Mouse (Mus musculus): Measurements from ENCODE around the gene Mob1b.

Mob1b gene

DNA sequence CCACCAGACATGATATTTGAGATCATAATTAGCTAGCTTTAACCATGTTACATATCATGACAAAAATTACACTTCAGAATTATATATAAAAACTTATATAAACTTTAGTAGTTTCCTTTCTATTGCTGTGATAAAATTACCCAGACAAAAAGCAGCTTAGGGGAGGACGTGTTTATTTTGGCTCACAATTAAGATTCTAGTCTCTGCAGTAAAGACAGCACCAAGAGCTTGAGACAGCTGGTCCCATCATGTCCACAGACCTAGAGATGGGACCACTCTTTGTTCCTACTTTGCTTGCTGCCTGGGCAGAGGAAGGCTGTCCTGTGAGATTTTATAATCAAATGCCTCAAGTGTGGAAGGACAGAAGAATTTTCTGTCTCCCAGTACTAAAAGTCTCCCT lies 64.4 kb downstream of the Mob1b start:
- no peak for DNase-seq

DNA sequence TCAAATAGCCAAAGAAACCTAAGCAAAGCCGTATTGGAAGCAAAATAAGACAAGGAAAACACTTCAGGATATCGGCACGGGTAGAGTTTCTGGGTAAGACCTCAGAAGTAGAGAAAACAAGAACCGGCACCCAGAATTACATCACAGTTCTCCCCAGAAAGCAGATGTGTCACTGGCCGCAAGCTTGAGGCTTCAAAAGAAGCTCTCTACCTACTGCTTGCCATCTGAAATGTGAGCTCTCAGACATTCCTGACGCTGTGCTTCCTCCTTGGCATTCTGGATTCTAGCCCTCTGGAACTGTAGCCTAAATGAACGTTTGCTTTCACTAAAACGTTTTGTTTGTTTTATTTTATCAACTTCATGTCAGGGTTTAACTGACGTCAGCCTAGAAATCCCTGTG lies 70.0 kb downstream of the Mob1b start:
- DNase-seq = no peak

DNA sequence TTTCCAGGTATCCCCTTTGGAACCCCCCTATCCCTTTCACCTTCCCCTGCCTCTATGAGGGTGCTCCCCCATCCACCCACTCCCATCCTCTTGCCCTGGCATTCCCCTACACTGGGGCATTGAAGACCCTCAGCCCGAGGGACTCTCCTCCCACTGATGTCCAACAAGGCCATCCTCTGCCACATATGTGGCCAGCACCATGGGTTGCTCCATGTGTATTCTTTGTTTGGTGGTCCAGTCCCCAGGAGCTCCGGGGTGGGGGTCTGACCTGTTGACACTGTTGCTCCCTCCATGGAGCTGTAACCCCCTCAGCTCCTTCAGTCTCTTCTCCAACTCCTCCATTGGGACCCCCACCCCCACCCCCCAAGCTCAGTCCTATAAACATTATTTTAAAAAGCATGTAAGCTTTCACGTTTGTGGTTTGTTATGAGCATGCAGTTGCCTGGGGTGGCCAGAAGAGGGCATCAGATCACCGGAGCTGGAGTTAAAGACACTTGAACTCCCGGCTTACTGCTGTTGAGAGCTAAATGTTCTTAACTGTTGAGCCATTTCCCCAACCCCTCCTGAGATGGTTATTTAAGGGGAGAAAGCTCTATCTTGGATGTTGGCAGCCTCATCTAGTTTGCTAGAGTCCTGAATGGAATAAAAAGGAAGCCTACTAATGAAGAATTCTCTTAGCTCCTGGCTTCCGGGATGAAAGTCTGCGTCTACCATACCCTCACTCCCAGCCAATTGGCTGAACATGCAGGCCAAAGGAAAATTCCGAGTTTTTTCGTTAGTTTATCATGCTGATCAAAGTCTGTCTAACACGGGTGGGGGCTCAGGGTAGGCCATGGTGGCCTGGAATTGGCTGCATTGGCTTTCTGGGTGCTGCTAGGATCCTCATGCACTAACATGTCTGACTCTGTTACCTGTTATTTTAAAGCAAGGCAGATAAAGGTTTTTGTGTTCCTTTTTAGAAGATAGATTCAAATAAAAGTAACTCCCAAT lies 70.9 kb downstream of the Mob1b start:
- no peak for DNase-seq

GRCm38 (mm10) chr5:88793676-88794075 lies 73.0 kb downstream of the Mob1b start:
- no peak for DNase-seq

DNA sequence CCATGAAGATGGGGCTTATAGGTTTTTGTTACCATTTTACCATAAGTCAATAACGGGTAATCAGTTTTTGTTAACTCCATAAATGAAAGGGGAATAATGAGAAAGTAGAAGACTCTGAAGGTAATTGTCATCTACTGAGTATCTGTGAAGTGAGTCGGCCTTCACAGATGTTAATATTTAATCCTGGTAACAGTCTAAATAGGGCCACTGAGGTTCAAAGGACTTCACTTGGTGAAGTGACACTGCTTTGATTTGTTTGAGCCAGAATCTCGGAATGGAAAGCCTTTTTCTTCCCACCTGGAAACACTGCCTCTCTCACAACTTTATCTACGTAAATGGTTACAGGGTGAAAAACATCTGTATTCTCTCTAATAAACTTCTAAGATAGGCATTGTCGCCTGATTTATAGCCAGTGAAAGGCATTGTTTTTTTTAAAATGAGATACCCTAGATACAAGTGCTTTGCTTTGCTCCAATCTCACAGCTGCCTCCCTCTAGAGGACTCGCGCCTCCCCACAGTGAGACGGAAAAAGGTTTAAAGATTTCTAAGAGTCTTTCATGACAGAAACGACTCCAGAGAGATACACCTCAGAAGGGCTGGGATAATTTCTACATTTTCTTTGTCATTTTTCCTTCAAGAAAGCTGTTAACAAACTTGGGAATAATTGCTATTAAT lies 75.4 kb downstream of the Mob1b start:
- no peak for DNase-seq

DNA sequence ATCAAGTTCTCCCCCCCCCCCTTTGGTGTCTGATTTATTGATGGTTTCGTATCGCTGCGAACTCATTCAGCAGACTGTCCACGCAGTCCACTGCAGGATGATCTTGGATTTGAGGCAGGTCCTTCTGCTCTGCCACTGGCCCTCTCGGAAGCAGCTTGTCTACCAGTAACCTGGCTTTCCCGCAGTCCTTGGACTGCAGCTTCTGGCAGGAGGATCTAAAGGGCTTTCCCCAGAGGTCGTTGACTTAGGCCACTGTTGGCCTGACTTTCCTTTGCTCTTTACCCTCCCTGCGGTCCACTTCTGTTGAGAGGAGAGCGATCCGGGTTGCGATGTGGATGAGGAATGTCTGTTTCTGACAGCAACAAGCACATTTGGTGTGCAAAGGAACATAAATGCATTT lies 75.9 kb downstream of the Mob1b start:
- no peak for DNase-seq

DNA sequence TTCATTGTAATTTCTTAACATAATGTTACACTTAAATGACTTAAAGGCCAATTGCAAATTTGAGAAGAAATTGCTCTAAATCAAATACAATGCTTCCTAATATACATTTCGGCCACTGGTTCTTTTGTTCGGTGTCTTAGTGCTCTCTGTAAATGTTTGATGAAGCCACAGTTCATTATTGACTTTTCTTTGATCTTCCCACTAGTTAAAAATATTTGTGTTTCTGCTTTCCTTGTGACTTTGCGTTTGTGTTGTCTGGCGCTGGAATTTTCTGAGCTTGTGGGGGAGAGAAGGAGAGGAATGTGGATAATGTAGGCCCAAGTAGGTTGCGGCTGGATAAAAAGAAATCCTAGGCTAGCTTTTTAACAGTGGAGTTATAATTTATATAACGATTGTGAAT lies 76.5 kb downstream of the Mob1b start:
- DNase-seq = no peak

DNA sequence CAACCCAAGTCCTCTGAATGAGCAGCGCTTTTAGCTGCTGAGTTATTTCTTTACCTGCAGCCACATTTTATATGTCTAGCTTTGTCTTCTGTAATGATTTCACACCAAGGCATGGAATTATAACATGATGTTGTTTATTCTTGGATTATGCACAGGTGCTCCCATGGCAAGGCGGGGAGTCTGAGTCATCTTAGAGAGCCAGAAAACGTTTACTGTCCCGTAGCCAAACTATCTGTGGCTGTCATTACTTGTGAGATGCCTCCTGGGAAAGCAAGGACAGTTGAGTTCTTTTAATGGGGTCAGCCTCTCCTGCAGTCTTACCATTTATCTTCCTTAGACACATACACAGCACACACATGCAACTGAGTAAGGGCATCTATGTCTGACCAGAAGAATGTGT lies 85.0 kb downstream of the Mob1b start:
- DNase-seq = no peak

DNA sequence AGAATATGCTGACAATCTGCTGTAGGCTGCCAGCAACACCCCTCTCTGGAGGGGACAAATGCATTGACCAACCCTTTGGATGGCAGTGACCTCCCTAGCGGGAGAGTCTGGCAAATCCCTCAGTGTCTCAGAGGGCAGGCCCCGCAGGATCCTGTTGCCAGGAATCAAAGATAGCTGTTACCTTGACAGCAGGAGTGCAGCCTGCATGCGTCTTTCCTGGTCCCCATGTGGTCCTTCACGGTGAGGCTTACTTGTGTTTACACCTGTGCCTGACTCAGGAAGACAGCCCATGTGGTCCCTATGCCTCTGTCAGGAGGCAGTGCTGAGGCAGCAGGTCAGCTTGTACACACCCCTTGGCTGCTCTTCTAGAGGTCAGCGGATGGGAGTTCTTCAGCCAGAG lies 85.6 kb downstream of the Mob1b start:
- no peak for DNase-seq

GRCm38 (mm10) chr5:88807342-88807741 lies 86.7 kb downstream of the Mob1b start:
- DNase-seq = peak; percentile 22

- peak; percentile 19 for DNase-seq
These were observed 92.5 kb downstream of the Mob1b start for GRCm38 (mm10) chr5:88813188-88813587.
